Mouse (Mus musculus): ENCODE results near the gene Osbpl10. TPM values are rescaled to one million over a fixed set of nuclear protein-coding genes. Genes with fewer than 3 reads are reported as not detected.

Gene Osbpl10
- polyA plus RNA-seq, 1 experiment: 1.7 TPM

DNA sequence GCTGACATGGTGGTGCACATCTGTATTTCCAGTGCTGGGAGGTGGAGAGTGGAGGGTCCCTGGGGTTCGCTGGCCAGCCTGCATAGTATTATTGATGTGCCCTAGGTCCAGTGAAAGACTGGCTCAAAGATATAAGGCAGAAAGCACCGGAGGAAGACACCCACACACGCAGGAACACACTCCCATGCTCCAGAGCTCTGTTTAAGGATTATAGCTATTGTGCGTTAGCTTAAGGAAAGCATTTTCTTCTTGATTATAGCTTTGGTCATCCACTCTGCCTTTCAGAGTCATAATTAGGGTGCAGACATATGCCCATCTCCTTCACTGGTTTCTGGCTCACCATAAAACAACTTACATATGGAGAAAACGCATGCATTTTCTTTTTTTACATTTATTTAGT, 200.8 kb downstream of the Osbpl10 start:
- Histone ChIP-seq H3K27me3 (ENCODE audit: control insufficient read depth, insufficient read depth, insufficient read length) (no peaks in the 10 kb centered on the region), H3ac (ENCODE audit: control insufficient read depth, insufficient read length) (no peak overlapping the region), H3K4me2 (ENCODE audit: low read depth) (no peak overlapping the region), H3K79me2 (ENCODE audit: control insufficient read depth, insufficient read depth) (no peaks in the 10 kb centered on the region), H3K36me3 (ENCODE audit: control insufficient read depth, insufficient read depth) (no peaks in the 10 kb centered on the region), H3K4me3 (no peak overlapping the region)
- TF ChIP-seq MYOG (IDR thresholded peaks at IDR 0.05; ENCODE audit: control insufficient read depth in 1 of 3, insufficient read depth in 1 of 3, insufficient read length in 2 of 3, low read depth in 2 of 3) (no peak), POLR2A (IDR thresholded peaks at IDR 0.05; ENCODE audit: insufficient read length, low read depth) (no peak)

DNA sequence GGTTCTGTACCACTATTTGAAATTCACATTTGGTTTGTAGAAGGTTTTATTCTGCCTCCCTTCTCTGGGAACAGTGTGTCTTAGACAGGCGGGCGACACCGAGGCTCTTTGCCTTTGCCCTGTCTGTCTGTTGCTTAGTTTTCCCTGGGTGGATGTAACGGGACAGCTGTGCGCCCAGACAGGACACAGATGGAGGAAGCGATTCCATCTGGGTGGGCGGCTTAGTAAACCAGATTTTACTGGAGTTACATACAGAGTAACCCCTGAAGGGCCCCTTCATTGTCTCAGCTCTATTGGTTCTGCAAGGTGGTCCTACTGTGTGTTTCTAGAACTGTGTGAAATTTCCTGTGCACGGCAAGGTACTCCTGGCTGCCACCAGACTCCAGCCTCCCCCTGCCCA, 201.6 kb downstream of the Osbpl10 start:
- H3K4me3 ChIP-seq: no peak overlapping the region
- H3K4me2 ChIP-seq (ENCODE audit: low read depth): no peak overlapping the region
- no peaks in the 10 kb centered on the region for H3K79me2 ChIP-seq (ENCODE audit: control insufficient read depth, insufficient read depth)
- TF ChIP-seq MYOD1 (IDR thresholded peaks at IDR 0.05; ENCODE audit: control insufficient read depth in 1 of 3, insufficient read length in 2 of 3, low read depth in 2 of 3): no peak
- no peaks in the 10 kb centered on the region for H3K27me3 ChIP-seq (ENCODE audit: control insufficient read depth, insufficient read depth, insufficient read length)
- no peaks in the 10 kb centered on the region for H3K36me3 ChIP-seq (ENCODE audit: control insufficient read depth, insufficient read depth)
- H3ac ChIP-seq (ENCODE audit: control insufficient read depth, insufficient read length): no peak overlapping the region

DNA sequence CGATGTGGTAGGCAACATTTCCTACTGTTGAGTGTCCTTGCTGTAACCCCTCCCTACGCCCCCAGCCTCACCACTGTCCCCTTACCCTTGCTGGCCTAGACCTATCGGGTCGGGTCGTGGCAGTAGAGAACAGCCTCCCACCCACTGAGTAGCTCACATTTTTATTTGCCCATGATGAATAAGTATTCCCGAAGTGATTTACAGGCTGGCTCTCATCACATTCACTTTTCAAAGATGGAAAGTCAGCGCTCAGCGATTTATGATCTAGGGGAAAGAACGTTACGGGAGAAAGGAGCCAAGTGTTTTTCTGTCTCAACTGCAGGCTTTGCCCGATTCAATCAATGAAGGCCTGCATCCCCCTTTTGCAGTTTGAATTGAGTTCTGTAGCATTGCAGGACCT, 208.0 kb downstream of the Osbpl10 start:
- TF ChIP-seq MYOD1 (IDR thresholded peaks at IDR 0.05; ENCODE audit: control insufficient read depth in 1 of 3, insufficient read length in 2 of 3, low read depth in 2 of 3) (no peak), USF1 (IDR thresholded peaks at IDR 0.05; ENCODE audit: low read depth) (no peak), REST (IDR thresholded peaks at IDR 0.05; ENCODE audit: insufficient read depth, insufficient read length) (no peak), TCF12 (IDR thresholded peaks at IDR 0.05; ENCODE audit: insufficient read depth, poor library complexity, severe bottlenecking) (no peak), E2F4 (IDR thresholded peaks at IDR 0.05; ENCODE audit: insufficient read depth) (no peak), POLR2AphosphoS2 (IDR thresholded peaks at IDR 0.05; ENCODE audit: insufficient read length, low read depth) (no peak), MAX (IDR thresholded peaks at IDR 0.05; ENCODE audit: low read depth) (no peak), SRF (IDR thresholded peaks at IDR 0.05; ENCODE audit: control insufficient read depth, insufficient read length, low read depth) (no peak), TCF3 (IDR thresholded peaks at IDR 0.05; ENCODE audit: insufficient read length, low read depth) (no peak), POLR2A (IDR thresholded peaks at IDR 0.05; ENCODE audit: insufficient read length, low read depth) (no peak), MYOG (IDR thresholded peaks at IDR 0.05; ENCODE audit: control insufficient read depth in 1 of 3, insufficient read depth in 1 of 3, insufficient read length in 2 of 3, low read depth in 2 of 3) (no peak), CEBPB (IDR thresholded peaks at IDR 0.05; ENCODE audit: insufficient read depth, poor library complexity, severe bottlenecking) (no peak)
- Histone ChIP-seq H3K27me3 (ENCODE audit: control insufficient read depth, insufficient read depth, insufficient read length) (no peaks in the 10 kb centered on the region), H3K79me2 (ENCODE audit: control insufficient read depth, insufficient read depth) (no peaks in the 10 kb centered on the region), H3K4me3 (no peak overlapping the region), H3K36me3 (ENCODE audit: control insufficient read depth, insufficient read depth) (no peaks in the 10 kb centered on the region), H3K4me2 (ENCODE audit: low read depth) (no peak overlapping the region), H3ac (ENCODE audit: control insufficient read depth, insufficient read length) (no peak overlapping the region)

DNA sequence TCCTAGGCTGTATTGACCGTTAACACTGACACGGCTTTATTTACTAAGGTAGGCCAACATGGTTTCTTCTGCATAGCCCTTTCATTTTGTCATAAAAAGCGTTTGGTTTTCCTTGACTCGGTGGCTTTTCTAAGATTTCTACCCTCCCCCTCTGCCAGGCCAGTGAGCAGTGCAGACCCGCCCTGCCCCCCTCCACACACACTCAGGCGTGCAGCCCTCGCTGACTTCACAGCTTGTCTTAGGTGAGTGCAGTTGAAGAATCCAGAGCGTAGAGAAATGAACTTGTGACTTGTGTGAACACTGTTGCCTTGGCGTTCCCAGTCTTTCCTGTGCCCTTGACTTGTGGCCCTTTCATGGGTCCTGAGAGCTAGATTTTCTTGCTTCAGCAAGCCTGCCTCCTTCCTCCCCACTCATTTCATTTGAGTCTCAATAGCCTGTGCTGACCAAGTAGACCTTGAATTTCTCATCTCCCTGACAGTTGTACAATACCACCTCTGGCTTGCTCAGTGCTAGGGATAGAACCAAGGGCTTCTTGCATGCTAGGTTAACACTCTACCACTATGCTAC, 212.1 kb downstream of the Osbpl10 start:
- Histone ChIP-seq H3K36me3 (ENCODE audit: control insufficient read depth, insufficient read depth) (no peaks in the 10 kb centered on the region), H3ac (ENCODE audit: control insufficient read depth, insufficient read length) (no peak overlapping the region)

DNA sequence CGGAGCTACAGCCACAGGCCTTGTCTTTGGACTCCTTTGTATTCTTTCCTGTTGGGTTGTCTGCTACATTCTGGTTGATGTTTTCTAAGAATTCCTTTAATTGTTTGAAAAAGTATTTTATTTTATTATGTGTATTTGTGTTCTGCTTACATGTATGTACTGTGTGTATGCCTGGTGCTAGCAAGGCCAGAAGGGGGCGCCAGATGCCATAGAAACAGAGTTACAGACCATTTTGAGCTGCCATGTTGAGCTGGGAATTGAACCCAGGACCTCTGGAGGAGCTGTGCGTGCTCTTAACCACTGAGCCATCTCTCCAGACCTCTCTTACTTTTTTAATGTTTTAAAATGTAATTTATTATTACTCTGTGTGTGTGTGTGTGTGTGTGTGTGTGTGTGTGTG, 214.5 kb downstream of the Osbpl10 start:
- Histone ChIP-seq H3ac (ENCODE audit: control insufficient read depth, insufficient read length) (no peak overlapping the region), H3K4me2 (ENCODE audit: low read depth) (no peak overlapping the region), H3K79me2 (ENCODE audit: control insufficient read depth, insufficient read depth) (no peaks in the 10 kb centered on the region), H3K36me3 (ENCODE audit: control insufficient read depth, insufficient read depth) (no peaks in the 10 kb centered on the region), H3K27me3 (ENCODE audit: control insufficient read depth, insufficient read depth, insufficient read length) (no peaks in the 10 kb centered on the region), H3K4me3 (no peak overlapping the region)
- TF ChIP-seq POLR2A (IDR thresholded peaks at IDR 0.05; ENCODE audit: insufficient read length, low read depth) (no peak), SRF (IDR thresholded peaks at IDR 0.05; ENCODE audit: control insufficient read depth, insufficient read length, low read depth) (no peak), TCF3 (IDR thresholded peaks at IDR 0.05; ENCODE audit: insufficient read length, low read depth) (no peak), E2F4 (IDR thresholded peaks at IDR 0.05; ENCODE audit: insufficient read depth) (no peak), MYOG (IDR thresholded peaks at IDR 0.05; ENCODE audit: control insufficient read depth in 1 of 3, insufficient read depth in 1 of 3, insufficient read length in 2 of 3, low read depth in 2 of 3) (no peak), MAX (IDR thresholded peaks at IDR 0.05; ENCODE audit: low read depth) (no peak), TCF12 (IDR thresholded peaks at IDR 0.05; ENCODE audit: insufficient read depth, poor library complexity, severe bottlenecking) (no peak), POLR2AphosphoS2 (IDR thresholded peaks at IDR 0.05; ENCODE audit: insufficient read length, low read depth) (no peak), USF1 (IDR thresholded peaks at IDR 0.05; ENCODE audit: low read depth) (no peak), REST (IDR thresholded peaks at IDR 0.05; ENCODE audit: insufficient read depth, insufficient read length) (no peak), MYOD1 (IDR thresholded peaks at IDR 0.05; ENCODE audit: control insufficient read depth in 1 of 3, insufficient read length in 2 of 3, low read depth in 2 of 3) (no peak), CEBPB (IDR thresholded peaks at IDR 0.05; ENCODE audit: insufficient read depth, poor library complexity, severe bottlenecking) (no peak)

More for the DNA sequence above, 212.1 kb downstream of the Osbpl10 start:
- no peaks in the 10 kb centered on the region for H3K79me2 ChIP-seq (ENCODE audit: control insufficient read depth, insufficient read depth)
- no peak overlapping the region for H3K4me2 ChIP-seq (ENCODE audit: low read depth)
- no peak overlapping the region for H3K4me3 ChIP-seq
- TF ChIP-seq CEBPB (IDR thresholded peaks at IDR 0.05; ENCODE audit: insufficient read depth, poor library complexity, severe bottlenecking) (no peak), POLR2A (IDR thresholded peaks at IDR 0.05; ENCODE audit: insufficient read length, low read depth) (no peak), E2F4 (IDR thresholded peaks at IDR 0.05; ENCODE audit: insufficient read depth) (no peak), REST (IDR thresholded peaks at IDR 0.05; ENCODE audit: insufficient read depth, insufficient read length) (no peak), TCF12 (IDR thresholded peaks at IDR 0.05; ENCODE audit: insufficient read depth, poor library complexity, severe bottlenecking) (no peak), POLR2AphosphoS2 (IDR thresholded peaks at IDR 0.05; ENCODE audit: insufficient read length, low read depth) (no peak), TCF3 (IDR thresholded peaks at IDR 0.05; ENCODE audit: insufficient read length, low read depth) (no peak), MYOD1 (IDR thresholded peaks at IDR 0.05; ENCODE audit: control insufficient read depth in 1 of 3, insufficient read length in 2 of 3, low read depth in 2 of 3) (no peak), MAX (IDR thresholded peaks at IDR 0.05; ENCODE audit: low read depth) (no peak)
- H3K27me3 ChIP-seq (ENCODE audit: control insufficient read depth, insufficient read depth, insufficient read length): no peaks in the 10 kb centered on the region

Measured in myocyte (in vitro differentiated cells).